Mouse (Mus musculus) liver, embryonic 14.5 days (tissue): ENCODE measurements around the gene Adamts18.

Source experiments
- CTCF ChIP-seq: IDR thresholded peaks from 2 replicates; pipeline ENCODE4 v1.5.1; 2016; ENCODE audit warnings: antibody characterized with exemption, low read depth, control low read depth
- EP300 ChIP-seq: IDR thresholded peaks from 2 replicates; pipeline ENCODE4 v1.6.1; 2016; ENCODE audit warnings: antibody characterized with exemption, low read depth

GRCm38 (mm10) chr8:113652450-113652849, 196.1 kb downstream of the Adamts18 start:
- TF ChIP-seq CTCF = no peak
- TF ChIP-seq EP300 = no peak
